Mouse (Mus musculus): ENCODE measurements around the gene Sppl2c. TPM values are rescaled to one million over a fixed set of nuclear protein-coding genes. Genes with fewer than 3 reads are reported as not detected.

The Sppl2c gene
- polyA plus RNA-seq, 1 experiment from 2014 or later = not detected

DNA sequence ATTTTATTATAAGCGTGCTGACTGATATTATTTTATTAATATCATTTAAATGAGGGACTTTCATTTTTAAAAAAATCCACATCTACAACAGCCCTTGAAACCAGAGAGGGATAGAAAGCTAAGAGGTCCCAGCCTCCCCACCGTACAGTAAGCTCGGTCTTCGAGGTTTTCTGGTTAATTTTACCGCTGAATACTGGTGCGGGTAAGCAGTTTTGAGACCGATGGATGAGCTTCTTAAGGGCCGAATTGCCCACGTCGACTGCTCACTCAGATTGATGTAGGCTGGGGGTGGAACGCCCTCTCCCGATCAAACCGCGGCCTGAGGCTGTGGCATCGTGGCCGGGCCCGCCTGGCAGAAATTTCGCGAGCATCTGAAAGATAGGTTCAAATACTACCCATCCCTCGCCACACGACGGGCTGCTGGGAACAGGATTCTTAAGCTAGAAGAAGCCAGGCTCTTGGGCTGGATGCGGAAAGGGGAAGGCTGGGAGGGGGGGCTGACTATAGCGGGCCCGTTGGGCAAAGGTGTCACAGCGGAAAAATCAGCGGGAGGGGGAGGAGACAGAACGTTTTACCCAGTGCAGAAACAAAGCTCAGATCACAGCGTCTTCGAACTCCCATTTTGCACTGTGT lies 47.6 kb downstream of the Sppl2c start:
- Histone ChIP-seq H3K4me1 (ENCODE audit: insufficient read depth, low read depth, low read length) (peaks cover 10% of the 10 kb centered on the region; the same call in 1 of the 2 replicates), H3K36me3 (ENCODE audit: insufficient read depth, low read length) (no peaks in the 10 kb centered on the region), H3K9me3 (ENCODE audit: low read length) (no peaks in the 10 kb centered on the region), H3K4me2 (replicated peaks; ENCODE audit: low read depth, low read length) (peak overlapping the region; percentile 96), H3K27me3 (replicated peaks; ENCODE audit: insufficient read depth, low read length) (peaks cover 22% of the 10 kb centered on the region), H3K27ac (ENCODE audit: low read length) (no peak overlapping the region), H3K9ac (replicated peaks; ENCODE audit: low read depth) (peak overlapping the region; percentile 19; the same call in 1 of the 2 replicates), H3K4me3 (ENCODE audit: low read depth, low read length) (peak overlapping the region; percentile 4; the same call in 1 of the 2 replicates)
- ATAC-seq (no peak), DNase-seq (ENCODE audit: low spot score) (no peak)
- WGBS = 8% methylated on average over 30 of the region's 30 CpGs
- TF ChIP-seq CTCF (IDR thresholded peaks at IDR 0.05) = no peak

DNA sequence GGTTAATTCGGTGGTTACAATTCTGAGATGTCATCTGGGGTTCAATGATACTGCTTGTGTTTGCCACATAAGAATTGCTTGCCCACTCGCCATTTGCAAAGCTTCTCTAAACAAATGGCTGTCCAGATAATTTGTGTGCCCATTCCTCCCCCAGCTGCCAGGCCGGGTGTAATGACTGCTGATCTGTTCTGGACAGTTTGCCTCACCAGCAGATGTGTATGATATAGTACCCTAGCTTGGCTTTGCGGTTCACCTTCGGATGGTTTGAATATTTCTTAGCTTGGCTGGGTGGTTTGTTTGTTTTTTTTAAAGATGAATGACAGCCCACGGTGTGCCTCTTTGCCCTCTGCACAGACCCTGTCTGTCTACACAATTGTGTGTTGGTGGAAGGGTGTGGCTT lies 48.6 kb downstream of the Sppl2c start:
- H3K9ac ChIP-seq (replicated peaks; ENCODE audit: low read depth) = no peak overlapping the region
- peaks cover 10% of the 10 kb centered on the region; the same call in 1 of the 2 replicates for H3K4me1 ChIP-seq (ENCODE audit: insufficient read depth, low read depth, low read length)
- DNase-seq (ENCODE audit: low spot score) (no peak), ATAC-seq (no peak)
- no peaks in the 10 kb centered on the region for H3K9me3 ChIP-seq (ENCODE audit: low read length)
- no peaks in the 10 kb centered on the region for H3K36me3 ChIP-seq (ENCODE audit: insufficient read depth, low read length)
- H3K27me3 ChIP-seq (replicated peaks; ENCODE audit: insufficient read depth, low read length) = peaks cover 22% of the 10 kb centered on the region
- H3K4me3 ChIP-seq (ENCODE audit: low read depth, low read length) = no peak overlapping the region
- no peak for TF ChIP-seq CTCF (IDR thresholded peaks at IDR 0.05)
- TF ChIP-seq EP300 (IDR thresholded peaks at IDR 0.05) = no peak
- peak overlapping the region; percentile 20; the same call in 1 of the 2 replicates for H3K27ac ChIP-seq (ENCODE audit: low read length)
- H3K4me2 ChIP-seq (replicated peaks; ENCODE audit: low read depth, low read length) = no peak overlapping the region
- 25% methylated on average over 6 of the region's 6 CpGs for WGBS

- H3K9ac ChIP-seq (replicated peaks; ENCODE audit: low read depth) = no peak overlapping the region
- no peak overlapping the region for H3K27ac ChIP-seq (ENCODE audit: low read length)
- ATAC-seq (no peak), DNase-seq (ENCODE audit: low spot score) (no peak)
- peaks cover 22% of the 10 kb centered on the region for H3K27me3 ChIP-seq (replicated peaks; ENCODE audit: insufficient read depth, low read length)
- no peak overlapping the region for H3K4me3 ChIP-seq (ENCODE audit: low read depth, low read length)
- no peaks in the 10 kb centered on the region for H3K36me3 ChIP-seq (ENCODE audit: insufficient read depth, low read length)
- H3K4me2 ChIP-seq (replicated peaks; ENCODE audit: low read depth, low read length) = no peak overlapping the region
- peaks cover 4% of the 10 kb centered on the region; the same call in 1 of the 2 replicates for H3K4me1 ChIP-seq (ENCODE audit: insufficient read depth, low read depth, low read length)
- H3K9me3 ChIP-seq (ENCODE audit: low read length) = no peaks in the 10 kb centered on the region
- 68% methylated on average over 2 of the region's 2 CpGs for WGBS
- TF ChIP-seq CTCF (IDR thresholded peaks at IDR 0.05) (no peak), EP300 (IDR thresholded peaks at IDR 0.05) (no peak)
Measured at GRCm38 (mm10) chr11:104235881-104236280, 49.8 kb downstream of the Sppl2c start.

DNA sequence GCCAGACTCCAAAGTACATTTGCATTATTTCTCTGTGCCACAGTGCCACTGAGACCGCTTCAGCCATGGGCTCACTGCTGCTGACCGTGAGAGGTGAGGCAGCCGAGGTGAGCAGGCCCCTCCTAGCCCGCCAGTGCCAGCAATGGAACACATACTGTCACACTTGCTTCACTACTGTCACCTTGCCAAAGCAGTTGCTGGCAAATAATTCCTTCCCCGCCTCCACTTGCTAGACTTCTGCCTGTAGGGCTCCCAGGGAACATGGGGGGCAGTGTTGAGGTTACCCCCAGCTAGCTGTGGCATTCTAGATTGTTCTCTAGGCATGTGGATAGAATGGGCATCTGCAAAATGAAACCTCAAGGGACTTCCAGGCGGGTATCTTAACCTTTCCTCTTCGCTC lies 51.1 kb downstream of the Sppl2c start:
- peak overlapping the region; percentile 26; the same call in 1 of the 2 replicates for H3K27ac ChIP-seq (ENCODE audit: low read length)
- H3K4me2 ChIP-seq (replicated peaks; ENCODE audit: low read depth, low read length) = no peak overlapping the region
- no peaks in the 10 kb centered on the region for H3K4me1 ChIP-seq (ENCODE audit: insufficient read depth, low read depth, low read length)
- H3K27me3 ChIP-seq (replicated peaks; ENCODE audit: insufficient read depth, low read length) = peaks cover 15% of the 10 kb centered on the region
- no peak overlapping the region for H3K9ac ChIP-seq (replicated peaks; ENCODE audit: low read depth)
- 53% methylated on average over 7 of the region's 7 CpGs for WGBS
- no peaks in the 10 kb centered on the region for H3K9me3 ChIP-seq (ENCODE audit: low read length)
- no peaks in the 10 kb centered on the region for H3K36me3 ChIP-seq (ENCODE audit: insufficient read depth, low read length)
- ATAC-seq (no peak; the same call in 1 of the 2 replicates), DNase-seq (ENCODE audit: low spot score) (peak; percentile 59)
- no peak for TF ChIP-seq EP300 (IDR thresholded peaks at IDR 0.05)
- peak; percentile 51 for TF ChIP-seq CTCF (IDR thresholded peaks at IDR 0.05)
- H3K4me3 ChIP-seq (ENCODE audit: low read depth, low read length) = no peak overlapping the region

DNA sequence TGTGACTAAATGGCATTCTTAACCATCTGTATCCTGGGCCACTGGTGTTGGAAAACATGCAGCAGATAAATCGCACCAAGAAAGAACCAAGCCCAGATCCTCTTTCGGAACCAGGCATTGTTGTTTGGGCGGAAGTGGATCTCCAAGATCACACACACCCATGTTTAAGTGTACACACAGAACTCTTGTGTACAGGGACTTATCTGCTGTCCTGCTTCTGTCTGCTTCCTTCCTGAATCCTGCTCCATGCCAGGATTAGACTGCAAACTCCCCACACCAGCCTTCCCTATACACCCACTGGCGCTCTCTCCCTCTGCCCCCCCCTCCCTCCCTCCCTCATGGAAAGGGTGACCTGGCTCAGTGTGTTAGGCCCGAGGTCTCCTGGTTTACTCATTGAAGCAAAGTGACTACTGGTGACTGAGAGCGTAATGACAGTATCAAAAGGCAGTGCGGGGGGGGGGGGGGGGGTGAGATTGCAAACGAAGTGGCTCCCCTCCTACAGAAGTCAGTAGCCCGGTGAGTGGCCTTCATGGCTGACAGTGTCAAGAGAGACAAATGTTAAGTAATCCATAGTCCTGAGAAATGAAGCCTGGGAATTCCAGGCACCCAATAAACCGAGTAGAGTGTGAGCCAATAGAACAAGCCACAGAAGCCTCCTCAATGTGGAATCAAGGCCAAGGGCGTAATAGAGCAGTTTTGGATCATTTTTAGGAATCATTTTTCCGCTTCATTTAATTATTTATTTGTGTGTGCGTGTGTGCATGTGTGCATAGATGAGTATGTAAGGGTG lies 52.0 kb downstream of the Sppl2c start:
- no peak overlapping the region; the same call in 1 of the 2 replicates for H3K27ac ChIP-seq (ENCODE audit: low read length)
- H3K36me3 ChIP-seq (ENCODE audit: insufficient read depth, low read length) = no peaks in the 10 kb centered on the region
- H3K4me3 ChIP-seq (ENCODE audit: low read depth, low read length) = no peak overlapping the region
- no peak overlapping the region for H3K9ac ChIP-seq (replicated peaks; ENCODE audit: low read depth)
- no peaks in the 10 kb centered on the region for H3K4me1 ChIP-seq (ENCODE audit: insufficient read depth, low read depth, low read length)
- TF ChIP-seq EP300 (IDR thresholded peaks at IDR 0.05) = peak; percentile 90
- TF ChIP-seq CTCF (IDR thresholded peaks at IDR 0.05) = no peak
- H3K9me3 ChIP-seq (ENCODE audit: low read length) = no peaks in the 10 kb centered on the region
- ATAC-seq (peak; percentile 86), DNase-seq (ENCODE audit: low spot score) (peak; percentile 54)
- 51% methylated on average over 12 of the region's 13 CpGs for WGBS
- peaks cover 6% of the 10 kb centered on the region; the same call in 1 of the 2 replicates for H3K27me3 ChIP-seq (replicated peaks; ENCODE audit: insufficient read depth, low read length)
- no peak overlapping the region for H3K4me2 ChIP-seq (replicated peaks; ENCODE audit: low read depth, low read length)

Other genes with a start within 250 kb of the Sppl2c start
- gene Nsf, start 232.3 kb upstream of the Sppl2c start, polyA plus RNA-seq (2015; fragmentation: Nextera tagmentation; extraction: Ambion mirVana) = 44.7 and 47.3 TPM in 2 replicates
- 95.8 and 107 TPM in 2 replicates for gene Arf2, start 219.6 kb upstream of the Sppl2c start, polyA plus RNA-seq (2015; fragmentation: Nextera tagmentation; extraction: Ambion mirVana)
- gene Crhr1, start 53.5 kb upstream of the Sppl2c start, polyA plus RNA-seq (2015; fragmentation: Nextera tagmentation; extraction: Ambion mirVana) = not detected in 2 replicates
- 15.9 and 23.3 TPM in 2 replicates for gene Mapt, start 45.1 kb downstream of the Sppl2c start, polyA plus RNA-seq (2015; fragmentation: Nextera tagmentation; extraction: Ambion mirVana)

Measured in lung, postnatal 0 days (tissue).